Mouse (Mus musculus): ENCODE measurements around the gene Urgcp.
A peak's percentile ranks its signal among the peaks of the same experiment; 100 is the strongest.

Gene Urgcp

DNA sequence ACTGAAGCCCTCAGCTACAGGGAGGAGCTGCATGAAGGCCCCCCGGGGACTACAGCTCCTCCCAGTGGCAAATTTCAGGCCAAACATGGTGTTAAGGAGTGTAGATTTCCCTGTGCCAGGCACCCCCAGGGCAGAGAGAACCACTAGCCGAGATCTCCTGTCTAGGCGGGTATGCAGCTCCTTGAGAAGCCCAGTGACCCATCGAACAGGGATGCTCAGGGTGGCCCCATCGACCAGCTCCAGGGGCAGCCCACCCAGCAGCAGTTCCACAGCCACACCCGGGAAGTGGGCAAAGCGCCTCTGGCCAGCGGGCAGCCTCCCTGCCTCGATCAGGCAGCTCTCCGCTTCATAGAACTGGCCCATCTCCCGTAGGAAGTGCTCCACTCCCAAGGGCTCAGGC lies 45.9 kb downstream of the Urgcp start:
- DNase-seq (ENCODE audit: extremely low read depth, low read depth, low spot score), result no peak

GRCm38 (mm10) chr11:5715630-5716105 lies 46.5 kb downstream of the Urgcp start, which contains the start of gene Mrps24:
TSS of gene Mrps24 (minus strand) at chr11:5715680.
- DNase-seq (ENCODE audit: extremely low read depth, low read depth, low spot score), result no peak

DNA sequence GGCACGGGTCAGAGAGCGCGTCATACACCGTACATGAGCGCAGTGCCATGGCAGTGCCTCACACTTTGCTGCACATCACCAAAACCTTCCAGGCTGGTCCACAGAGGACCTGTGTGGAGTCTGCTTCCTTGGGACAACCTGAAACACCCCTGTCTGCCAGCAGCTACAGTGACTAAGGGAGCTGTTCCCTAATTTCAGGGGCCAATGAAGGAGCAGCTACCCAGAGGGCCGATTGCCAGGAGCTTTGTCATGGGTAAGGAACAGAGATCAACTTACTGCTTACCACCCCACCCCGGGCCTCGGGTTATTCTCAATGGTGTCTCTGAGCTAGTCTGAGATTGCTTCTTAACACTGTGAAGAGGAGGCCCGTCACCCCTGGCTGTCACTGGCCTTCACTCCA lies 47.0 kb downstream of the Urgcp start:
- no peak for DNase-seq (ENCODE audit: extremely low read depth, low read depth, low spot score)

DNA sequence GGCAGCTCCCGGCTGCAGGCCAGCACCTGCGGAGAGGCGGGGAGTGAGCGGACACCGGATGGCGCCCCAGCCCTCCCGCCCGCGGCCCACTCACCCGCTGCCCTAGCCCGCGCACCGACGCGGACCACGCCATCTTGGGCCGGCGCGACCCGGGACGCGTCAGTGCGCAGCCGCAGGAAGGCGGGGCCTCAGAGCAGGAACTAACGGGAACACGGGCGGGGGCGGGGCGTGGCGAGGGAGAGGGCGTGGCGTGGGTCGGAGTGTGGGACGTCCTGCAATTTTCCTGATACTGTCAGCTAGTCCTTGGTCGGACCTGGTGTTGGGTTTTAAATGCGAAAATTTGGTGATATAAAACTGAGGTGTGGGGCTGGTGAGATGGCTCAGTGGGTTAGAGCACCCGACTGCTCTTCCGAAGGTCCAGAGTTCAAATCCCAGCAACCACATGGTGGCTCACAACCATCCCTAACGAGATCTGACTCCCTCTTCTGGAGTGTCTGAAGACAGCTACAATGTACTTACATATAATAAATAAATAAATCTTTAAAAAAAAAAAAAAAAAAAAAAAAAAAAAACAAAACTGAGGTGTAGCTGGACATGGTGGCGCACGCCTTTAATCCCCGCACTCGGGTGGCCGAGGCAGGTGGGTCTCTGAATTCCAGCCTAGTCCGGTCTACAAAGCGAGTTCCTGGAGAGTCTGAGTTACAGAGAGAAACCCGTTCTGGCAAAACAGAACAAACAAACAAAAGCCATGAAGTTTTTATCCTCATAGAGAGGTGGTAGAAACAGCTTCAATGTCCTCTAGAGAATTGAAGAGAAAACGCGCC lies 54.4 kb downstream of the Urgcp start:
- peak; percentile 14 for DNase-seq (ENCODE audit: extremely low read depth, low read depth, low spot score)

- DNase-seq (ENCODE audit: extremely low read depth, low read depth, low spot score), result no peak
These were observed 55.2 kb downstream of the Urgcp start for GRCm38 (mm10) chr11:5706874-5707529.

DNA sequence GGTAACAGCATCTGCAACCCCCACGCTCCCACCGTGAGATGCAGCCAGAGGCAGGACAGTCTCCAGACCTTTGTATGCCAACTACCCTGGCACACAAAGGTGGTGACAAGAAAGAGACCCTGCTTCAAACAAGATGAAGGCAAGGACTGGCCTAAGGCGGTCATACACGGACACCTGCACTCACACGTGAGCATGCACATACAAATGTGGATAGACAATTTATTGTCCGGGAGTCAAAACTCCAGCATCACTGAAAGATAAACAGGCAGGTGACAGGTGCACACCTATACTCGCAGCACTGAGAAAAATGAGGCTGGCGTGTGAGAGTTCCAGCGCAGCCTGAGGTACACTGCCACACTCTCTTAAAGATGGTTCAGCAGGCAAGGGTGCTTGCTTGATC lies 56.2 kb downstream of the Urgcp start:
- DNase-seq (ENCODE audit: extremely low read depth, low read depth, low spot score), result no peak

DNA sequence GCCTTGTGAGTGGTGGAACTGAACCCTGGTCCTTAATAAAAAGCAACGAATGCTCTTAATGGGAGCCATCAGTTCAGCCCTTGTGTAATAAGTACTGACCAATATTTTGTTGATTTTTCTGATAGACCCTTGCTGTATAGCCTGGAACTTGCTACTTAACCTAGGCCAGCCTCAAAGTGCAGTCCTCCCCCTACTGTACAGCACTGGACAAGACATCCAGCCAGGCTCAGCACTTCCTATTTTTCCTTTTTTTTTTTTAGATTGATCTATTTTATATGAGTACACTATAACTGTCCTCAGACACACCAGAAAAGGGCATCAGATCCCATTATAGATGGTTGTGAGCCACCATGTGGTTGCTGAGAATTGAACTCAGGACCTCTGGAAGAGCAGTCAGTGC lies 58.8 kb downstream of the Urgcp start:
- no peak for DNase-seq (ENCODE audit: extremely low read depth, low read depth, low spot score)

GRCm38 (mm10) chr11:5702957-5703332 lies 59.2 kb downstream of the Urgcp start:
- no peak for DNase-seq (ENCODE audit: extremely low read depth, low read depth, low spot score)

- no peak for DNase-seq (ENCODE audit: extremely low read depth, low read depth, low spot score)
These were observed 59.8 kb downstream of the Urgcp start for GRCm38 (mm10) chr11:5702271-5702956.

GRCm38 (mm10) chr11:5701821-5702220 lies 60.4 kb downstream of the Urgcp start:
- DNase-seq (ENCODE audit: extremely low read depth, low read depth, low spot score), result no peak

DNA sequence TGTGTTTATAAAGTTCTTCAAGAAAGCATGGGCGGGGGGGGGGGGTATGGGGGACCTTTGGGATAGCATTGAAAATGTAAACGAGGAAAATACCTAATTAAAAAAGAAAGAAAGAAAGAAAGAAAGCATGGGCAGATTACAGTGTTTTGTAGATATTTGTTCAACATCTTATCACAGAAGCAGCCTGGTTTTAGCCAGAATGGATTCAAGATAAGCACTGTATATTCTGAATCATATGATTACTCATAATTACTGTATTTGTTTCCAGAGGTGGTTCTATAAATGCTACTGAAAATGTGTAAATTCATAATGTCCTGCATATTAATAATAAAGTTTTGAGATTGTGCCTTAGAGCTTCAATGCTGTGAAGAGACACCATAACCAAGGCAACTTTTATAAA lies 60.9 kb downstream of the Urgcp start:
- DNase-seq (ENCODE audit: extremely low read depth, low read depth, low spot score), result no peak

DNA sequence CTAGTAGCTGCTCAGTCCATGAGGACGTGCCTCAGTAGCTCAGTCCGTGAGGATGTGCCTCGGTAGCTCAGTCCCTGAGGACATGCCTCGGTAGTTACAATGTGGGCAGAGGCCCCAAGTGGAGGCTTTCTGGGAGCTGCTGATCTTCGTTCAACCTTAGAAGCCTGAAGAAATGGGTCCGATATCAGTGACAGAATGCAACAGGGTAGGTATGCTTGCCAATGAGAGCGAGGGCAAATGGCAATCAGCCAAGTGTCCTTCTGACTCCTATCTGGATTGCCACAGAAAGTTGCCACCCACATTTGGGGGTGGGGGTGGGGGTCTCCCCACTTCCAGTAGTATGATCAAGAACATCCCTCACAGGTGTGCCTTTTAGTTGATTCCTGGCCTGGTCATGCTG lies 61.4 kb downstream of the Urgcp start:
- DNase-seq (ENCODE audit: extremely low read depth, low read depth, low spot score), result no peak

DNA sequence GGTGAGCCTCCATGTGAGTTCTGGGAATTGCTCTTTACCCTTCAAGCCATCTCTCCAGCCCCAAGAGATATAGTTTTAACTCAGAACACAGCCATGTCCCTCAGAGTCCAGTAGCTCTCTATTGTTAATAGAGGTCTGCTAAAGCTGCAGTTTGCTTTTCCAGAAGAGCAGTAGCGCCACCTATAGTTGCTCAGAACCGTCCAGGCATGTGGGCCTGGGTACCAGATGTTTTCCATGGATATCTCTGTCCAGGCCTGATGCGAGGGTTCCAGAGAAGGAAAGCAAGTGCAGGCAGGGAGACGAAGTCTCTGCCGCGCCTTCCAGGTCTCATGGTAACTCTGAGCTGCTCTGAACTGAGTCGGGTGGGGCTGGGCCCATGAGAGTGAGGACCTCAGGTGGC lies 70.4 kb downstream of the Urgcp start:
- DNase-seq (ENCODE audit: extremely low read depth, low read depth, low spot score), result no peak

DNA sequence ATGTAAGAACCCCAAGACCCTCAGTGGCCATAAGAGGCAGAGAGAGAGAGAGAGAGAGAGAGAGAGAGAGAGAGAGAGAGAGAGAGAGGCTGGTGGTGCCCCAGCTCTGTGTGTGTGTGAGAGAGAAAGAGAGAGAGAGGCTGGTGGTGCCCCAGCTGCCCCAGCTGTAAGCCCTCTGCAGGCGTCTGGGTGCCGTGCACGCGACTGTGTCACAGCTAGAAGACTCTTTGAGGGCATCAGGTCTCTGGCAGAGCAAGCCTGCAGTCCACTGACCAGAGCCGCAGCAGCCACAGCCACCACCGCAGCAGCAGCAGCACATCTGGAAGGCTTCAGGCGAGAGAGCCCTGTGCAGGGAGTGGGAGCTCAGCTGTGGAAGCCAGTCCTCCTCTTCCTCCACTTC lies 77.9 kb downstream of the Urgcp start:
- no peak for DNase-seq (ENCODE audit: extremely low read depth, low read depth, low spot score)

DNA sequence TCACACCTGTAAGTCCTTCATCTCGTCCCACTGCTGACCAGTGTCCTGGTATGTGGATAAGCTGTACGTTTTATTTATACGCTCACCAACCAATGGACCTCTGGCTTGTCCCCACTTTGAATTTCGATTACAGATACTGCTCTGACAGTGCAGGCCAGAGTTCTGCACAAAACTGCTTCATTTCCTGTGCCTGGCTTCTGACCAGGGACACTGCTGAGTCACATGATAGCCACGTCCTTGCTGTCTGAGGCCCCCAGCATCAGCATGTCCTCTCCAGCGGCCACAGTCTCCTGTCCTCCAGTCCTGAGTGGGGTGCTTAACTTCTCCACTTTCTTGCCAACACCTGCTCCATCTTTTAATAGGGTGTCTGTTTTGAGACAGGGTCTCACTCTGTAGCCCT lies 79.6 kb downstream of the Urgcp start:
- DNase-seq (ENCODE audit: extremely low read depth, low read depth, low spot score), result no peak
